Mouse (Mus musculus) CH12.LX (cell line): ENCODE results near the gene March6. TPM values are rescaled to one million over a fixed set of nuclear protein-coding genes. Genes with fewer than 3 reads are reported as not detected.

Experiments
- DNase-seq: peaks from one replicate; pipeline ENCODE4 v3.0.0-alpha.2; 2013; ENCODE audit errors: extremely low read depth
- H3K27ac ChIP-seq: 2 replicates; pipeline ENCODE4 v1.5.1; 2012; ENCODE audit warnings: low read depth, mild to moderate bottlenecking, control low read depth, moderate library complexity; ENCODE audit not compliant: insufficient read depth
- H3K27me3 ChIP-seq: replicated peaks from 2 replicates; pipeline ENCODE3; 2012; ENCODE audit warnings: inconsistent platforms
- H3K36me3 ChIP-seq, 2 experiments: replicated peaks in 1 of 2; 2 replicates each; pipeline versions ENCODE3 to v1.6.1; 2012; ENCODE audit warnings: inconsistent platforms in 1 of 2, low read length in 1 of 2, mild to moderate bottlenecking in 1 of 2, mixed read lengths in 1 of 2, moderate library complexity in 1 of 2; ENCODE audit not compliant: control insufficient read depth in 1 of 2, insufficient read depth in 1 of 2
- H3K4me1 ChIP-seq, 2 experiments: 2 replicates each; pipeline ENCODE4 v1.6.1; 2012; ENCODE audit warnings: inconsistent platforms in 1 of 2, moderate library complexity in 1 of 2; ENCODE audit not compliant: insufficient read depth in 2 of 2, control insufficient read depth in 1 of 2
- H3K4me2 ChIP-seq: 2 replicates; pipeline ENCODE4 v1.6.1; 2012; ENCODE audit warnings: low read depth, mild to moderate bottlenecking, control low read depth; ENCODE audit not compliant: poor library complexity, insufficient read depth, severe bottlenecking
- H3K4me3 ChIP-seq, 3 experiments: fragments of 150-350 bp in 1 of 3; sonication (generic) in 1 of 3; replicated peaks in 1 of 3; 2 replicates each; pipeline versions ENCODE3 to v1.5.1; 2011 to 2012; ENCODE audit warnings: low read depth in 2 of 3, low read length in 2 of 3, mild to moderate bottlenecking in 2 of 3, moderate library complexity in 2 of 3, control low read depth in 1 of 3, improper control_type of control experiment in 1 of 3, inconsistent platforms in 1 of 3, mixed read lengths in 1 of 3; ENCODE audit not compliant: poor library complexity in 1 of 3
- H3K79me2 ChIP-seq: replicated peaks from 2 replicates; pipeline ENCODE4 v1.6.1; 2012; ENCODE audit warnings: mild to moderate bottlenecking, moderate library complexity; ENCODE audit not compliant: control insufficient read depth, poor library complexity, insufficient read depth, severe bottlenecking; ENCODE audit errors: extremely low read depth
- H3K9ac ChIP-seq: 2 replicates; pipeline ENCODE4 v1.6.1; 2012; ENCODE audit warnings: low read depth, mild to moderate bottlenecking, control low read depth, moderate library complexity; ENCODE audit not compliant: insufficient read depth
- H3K9me3 ChIP-seq: replicated peaks from 2 replicates; pipeline ENCODE3; 2012; ENCODE audit warnings: low read length, inconsistent platforms, mixed read lengths
- CHD2 ChIP-seq: IDR thresholded peaks from 2 replicates; pipeline ENCODE4 v1.6.1; 2011; ENCODE audit warnings: low read length, improper control_type of control experiment
- ELF1 ChIP-seq: IDR thresholded peaks from 2 replicates; pipeline ENCODE4 v1.6.1; 2014; ENCODE audit warnings: low read depth, mild to moderate bottlenecking, inconsistent platforms, low read length, improper control_type of control experiment
- EP300 ChIP-seq: IDR thresholded peaks from 2 replicates; pipeline ENCODE4 v1.6.1; 2011; ENCODE audit warnings: low read length, improper control_type of control experiment
- GABPA ChIP-seq: IDR thresholded peaks from 2 replicates; pipeline ENCODE4 v1.6.1; 2012; ENCODE audit warnings: low read depth, low read length, improper control_type of control experiment, inconsistent platforms; ENCODE audit not compliant: insufficient replicate concordance
- HCFC1 ChIP-seq: IDR thresholded peaks from 2 replicates; pipeline ENCODE4 v1.6.1; 2012; ENCODE audit warnings: low read depth, mild to moderate bottlenecking, inconsistent platforms, low read length, improper control_type of control experiment
- IRF4 ChIP-seq: IDR thresholded peaks from 2 replicates; pipeline ENCODE4 v1.6.1; 2014; ENCODE audit warnings: low read depth, mild to moderate bottlenecking, inconsistent platforms, low read length, improper control_type of control experiment
- KAT2A ChIP-seq: IDR thresholded peaks from 2 replicates; pipeline ENCODE4 v1.6.1; 2012; ENCODE audit warnings: low read length, improper control_type of control experiment, inconsistent platforms; ENCODE audit not compliant: insufficient replicate concordance
- MAZ ChIP-seq: IDR thresholded peaks from 2 replicates; pipeline ENCODE4 v1.6.1; 2012; ENCODE audit warnings: low read depth, mild to moderate bottlenecking, inconsistent platforms, low read length, improper control_type of control experiment, moderate library complexity
- MXI1 ChIP-seq: IDR thresholded peaks from 2 replicates; pipeline ENCODE4 v1.6.1; 2011; ENCODE audit warnings: mild to moderate bottlenecking, low read depth, low read length, improper control_type of control experiment
- MYC ChIP-seq: IDR thresholded peaks from 2 replicates; pipeline ENCODE4 v1.6.1; 2011; ENCODE audit warnings: low read depth, mild to moderate bottlenecking, improper control_type of control experiment, low read length
- NRF1 ChIP-seq: IDR thresholded peaks from 2 replicates; pipeline ENCODE4 v1.6.1; 2014; ENCODE audit warnings: low read depth, mild to moderate bottlenecking, inconsistent platforms, low read length, improper control_type of control experiment, moderate library complexity
- PAX5 ChIP-seq: IDR thresholded peaks from 2 replicates; pipeline ENCODE4 v1.6.1; 2012; ENCODE audit warnings: low read length, inconsistent platforms, mixed read lengths
- POLR2A ChIP-seq: IDR thresholded peaks from 2 replicates; pipeline ENCODE4 v1.6.1; 2011; ENCODE audit warnings: low read depth, mild to moderate bottlenecking, improper control_type of control experiment, low read length
- UBTF ChIP-seq: IDR thresholded peaks from 2 replicates; pipeline ENCODE4 v1.6.1; 2012; ENCODE audit warnings: low read depth, mild to moderate bottlenecking, inconsistent platforms, low read length, improper control_type of control experiment, moderate library complexity
- USF1 ChIP-seq: IDR thresholded peaks from 2 replicates; pipeline ENCODE4 v1.6.1; 2014; ENCODE audit warnings: low read depth, mild to moderate bottlenecking, inconsistent platforms, low read length, improper control_type of control experiment
- USF2 ChIP-seq: conservative IDR thresholded peaks from 2 replicates; pipeline ENCODE4 v1.6.1; 2011; ENCODE audit warnings: low read depth, low read length, improper control_type of control experiment
- ZKSCAN1 ChIP-seq: IDR thresholded peaks from 2 replicates; pipeline ENCODE4 v1.6.1; 2012; ENCODE audit warnings: low read depth, inconsistent platforms, low read length, improper control_type of control experiment, borderline replicate concordance
- dilution Hi-C: fragments of 300-500 bp; cut with MboI; formaldehyde crosslinking; loops from 2 replicates; pipeline ENCODE4 v1.14.3; 2020; ENCODE audit warnings: low sequenced_read_pairs; ENCODE audit not compliant: extremely low pct_unique_long_range_greater_than_20kb, extremely low pct_ligation_motif_present
- in situ Hi-C: fragments of 300-500 bp; cut with MboI; formaldehyde crosslinking; loops from 3 replicates; pipeline ENCODE4 v1.14.3; 2019; ENCODE audit warnings: low sequenced_read_pairs, low pct_ligation_motif_present, low pct_unique_long_range_greater_than_20kb, mixed read lengths
- polyA plus RNA-seq: library from polyadenylated mRNA; unstranded; fragments of >175 nt; gene quantifications from 2 replicates; pipeline ENCODE4 v1.2.1, GENCODE M21; 2012; ENCODE audit warnings: low read depth; ENCODE audit not compliant: insufficient read length
- total RNA-seq, 2 experiments: library from RNA; depleted of rRNA; stranded (reverse); fragments of 300-350 nt in 1 of 2; fragments of >200 nt in 1 of 2; gene quantifications; 2 replicates each; pipeline ENCODE4 v1.2.3; 2012 to 2014

March6 gene
- total and polyA plus RNA-seq, 3 experiments: 18.3 to 41.4 (median 29.1) TPM

GRCm38 (mm10) chr15:31561390-31561789 is 30.5 kb upstream of the March6 start:
- H3K79me2 ChIP-seq: no peaks in the 10 kb centered on the region
- H3K27ac ChIP-seq: no peak overlapping the region
- DNase-seq: no peak
- no peaks in the 10 kb centered on the region for H3K4me1 ChIP-seq
- no peak overlapping the region for H3K9ac ChIP-seq
- in situ Hi-C loops: no loop called here
- H3K4me2 ChIP-seq: no peak overlapping the region
- H3K27me3 ChIP-seq: no peaks in the 10 kb centered on the region
- peaks cover 3% of the 10 kb centered on the region for H3K9me3 ChIP-seq
- no peak overlapping the region for H3K4me3 ChIP-seq
- dilution Hi-C loops: no loop called here
- TF ChIP-seq POLR2A (no peak), ELF1 (no peak), USF1 (no peak)
- no peaks in the 10 kb centered on the region for H3K36me3 ChIP-seq

DNA sequence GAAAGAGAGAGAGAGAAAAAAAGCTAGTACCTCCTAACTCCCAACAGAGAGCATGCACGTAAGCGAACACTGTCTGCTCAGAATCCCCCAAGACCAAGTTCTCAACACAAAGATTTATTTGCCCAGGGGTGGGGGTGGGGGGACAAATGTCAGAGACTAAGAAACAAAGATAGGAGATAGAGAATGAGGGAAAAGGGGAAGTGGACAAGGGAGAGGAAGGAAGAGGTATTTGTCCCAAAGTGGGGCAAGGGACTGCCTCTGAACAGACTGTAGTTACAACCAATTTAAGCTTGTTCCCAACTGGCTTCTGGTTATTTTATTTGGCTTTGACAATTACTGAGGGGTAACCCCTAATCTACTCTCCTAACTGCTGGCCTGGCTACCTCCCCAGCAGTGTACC is 24.0 kb upstream of the March6 start:
- no peak overlapping the region for H3K4me2 ChIP-seq
- peaks cover 0 to 9% of the 10 kb centered on the region in 2 experiments; a peak in 2 of 4 replicates for H3K4me1 ChIP-seq
- no peaks in the 10 kb centered on the region for H3K36me3 ChIP-seq
- dilution Hi-C loops: no loop called here
- H3K27ac ChIP-seq: no peak overlapping the region
- H3K27me3 ChIP-seq: no peaks in the 10 kb centered on the region
- no peak for TF ChIP-seq MYC
- no peak for TF ChIP-seq PAX5
- no peak for TF ChIP-seq UBTF
- no peak for TF ChIP-seq NRF1
- no peak for TF ChIP-seq IRF4
- no peak for TF ChIP-seq USF2
- no peak for TF ChIP-seq MXI1
- TF ChIP-seq MAZ: no peak
- TF ChIP-seq ZKSCAN1: no peak
- no peak for TF ChIP-seq HCFC1
- no peak for TF ChIP-seq EP300
- TF ChIP-seq CHD2: no peak
- no peak overlapping the region for H3K4me3 ChIP-seq
- in situ Hi-C loops: no loop called here
- no peaks in the 10 kb centered on the region for H3K79me2 ChIP-seq
- H3K9ac ChIP-seq: no peak overlapping the region
- peaks cover under 1% of the 10 kb centered on the region for H3K9me3 ChIP-seq
- DNase-seq: no peak

- H3K79me2 ChIP-seq: no peaks in the 10 kb centered on the region
- H3K4me1 ChIP-seq: peaks cover 0 to 15% of the 10 kb centered on the region in 2 experiments; a peak in 2 of 4 replicates
- TF ChIP-seq KAT2A: no peak
- TF ChIP-seq GABPA: no peak
- no peak overlapping the region for H3K9ac ChIP-seq
- H3K36me3 ChIP-seq: no peaks in the 10 kb centered on the region
- no peak overlapping the region for H3K4me2 ChIP-seq
- H3K27ac ChIP-seq: no peak overlapping the region
- dilution Hi-C loops (no loop called here), in situ Hi-C loops (no loop called here)
- no peak for DNase-seq
- no peaks in the 10 kb centered on the region for H3K27me3 ChIP-seq
- H3K4me3 ChIP-seq: no peak overlapping the region
- H3K9me3 ChIP-seq: no peaks in the 10 kb centered on the region
These were observed 19.5 kb upstream of the March6 start for GRCm38 (mm10) chr15:31550381-31550780.
